Mouse (Mus musculus): ENCODE measurements at regions not wholly inside any gene's neighbourhood (a gene's known extent, or its start where the extent isn't known, plus 50 kb on each side); places are given as distances from the start of the nearest gene placed in this dataset.
A peak's percentile ranks its signal among the peaks of the same experiment; 100 is the strongest.

GRCm38 (mm10) chr1:135665484-135665883 lies 54.4 kb upstream of the Csrp1 start:
- H3K4me1 ChIP-seq (ENCODE audit: control insufficient read depth, insufficient read depth, low read length), result peaks cover 38% of the 10 kb centered on the region
- TF ChIP-seq CTCF (IDR thresholded peaks at IDR 0.05; ENCODE audit: low read depth, low read length), result no peak
- TF ChIP-seq POLR2A (IDR thresholded peaks at IDR 0.05; ENCODE audit: borderline replicate concordance, low read depth, low read length), result no peak
- no peak overlapping the region for H3K27ac ChIP-seq (ENCODE audit: insufficient read depth, low read depth, low read length)
- H3K4me3 ChIP-seq (ENCODE audit: insufficient read depth, low read length), result no peak overlapping the region

- TF ChIP-seq CTCF (IDR thresholded peaks at IDR 0.05; ENCODE audit: low read depth, low read length) (no peak), POLR2A (IDR thresholded peaks at IDR 0.05; ENCODE audit: borderline replicate concordance, low read depth, low read length) (no peak)
- peak overlapping the region; percentile 66; the same call in 1 of the 2 replicates for H3K27ac ChIP-seq (ENCODE audit: insufficient read depth, low read depth, low read length)
- H3K4me3 ChIP-seq (ENCODE audit: insufficient read depth, low read length), result no peak overlapping the region
- H3K4me1 ChIP-seq (ENCODE audit: control insufficient read depth, insufficient read depth, low read length), result peaks cover 35% of the 10 kb centered on the region
Observed at GRCm38 (mm10) chr1:135668331-135668730, 51.5 kb upstream of the Csrp1 start.

- Histone ChIP-seq H3K4me1 (ENCODE audit: control insufficient read depth, insufficient read depth, low read length) (peaks cover 35% of the 10 kb centered on the region), H3K27ac (ENCODE audit: insufficient read depth, low read depth, low read length) (peak overlapping the region; percentile 66), H3K4me3 (ENCODE audit: insufficient read depth, low read length) (no peak overlapping the region)
- TF ChIP-seq CTCF (IDR thresholded peaks at IDR 0.05; ENCODE audit: low read depth, low read length) (no peak), POLR2A (IDR thresholded peaks at IDR 0.05; ENCODE audit: borderline replicate concordance, low read depth, low read length) (no peak)
Observed at GRCm38 (mm10) chr1:135668951-135669350, 50.9 kb upstream of the Csrp1 start.

- H3K4me1 ChIP-seq (ENCODE audit: control insufficient read depth, insufficient read depth, low read length), result peaks cover 30% of the 10 kb centered on the region
- H3K27ac ChIP-seq (ENCODE audit: insufficient read depth, low read depth, low read length), result peak overlapping the region; percentile 86
- H3K4me3 ChIP-seq (ENCODE audit: insufficient read depth, low read length), result peak overlapping the region; percentile 12; the same call in 1 of the 2 replicates
- TF ChIP-seq POLR2A (IDR thresholded peaks at IDR 0.05; ENCODE audit: borderline replicate concordance, low read depth, low read length) (no peak), CTCF (IDR thresholded peaks at IDR 0.05; ENCODE audit: low read depth, low read length) (no peak)
Observed at GRCm38 (mm10) chr1:135669803-135670202, 50.1 kb upstream of the Csrp1 start.

All from bone marrow macrophage, adult 2 months (primary cell).